Mouse (Mus musculus): ENCODE data around the gene Nptn.

- TF ChIP-seq CTCF (IDR thresholded peaks at IDR 0.05; ENCODE audit: insufficient read depth, low read length) = no peak
- no peak for TF ChIP-seq POLR2A (IDR thresholded peaks at IDR 0.05; ENCODE audit: borderline replicate concordance, extremely low read depth, low read depth, low read length)
Observed at GRCm38 (mm10) chr9:58595313-58595712, 13.3 kb downstream of the Nptn start.
